Mouse (Mus musculus) olfactory bulb, adult 2 months (tissue): Measurements from ENCODE around the gene C1qc.

ENCODE experiments used
- CTCF ChIP-seq: fragments of 200-500 bp; IDR thresholded peaks from 2 replicates; pipeline ENCODE4 v1.5.1; 2012; ENCODE audit warnings: low read depth, mild to moderate bottlenecking, low read length, moderate library complexity; ENCODE audit not compliant: insufficient read depth
- POLR2A ChIP-seq: fragments of 200-500 bp; IDR thresholded peaks from 2 replicates; pipeline ENCODE4 v1.6.1; 2012; ENCODE audit warnings: mild to moderate bottlenecking, low read depth, low read length, moderate library complexity; ENCODE audit not compliant: insufficient read depth

DNA sequence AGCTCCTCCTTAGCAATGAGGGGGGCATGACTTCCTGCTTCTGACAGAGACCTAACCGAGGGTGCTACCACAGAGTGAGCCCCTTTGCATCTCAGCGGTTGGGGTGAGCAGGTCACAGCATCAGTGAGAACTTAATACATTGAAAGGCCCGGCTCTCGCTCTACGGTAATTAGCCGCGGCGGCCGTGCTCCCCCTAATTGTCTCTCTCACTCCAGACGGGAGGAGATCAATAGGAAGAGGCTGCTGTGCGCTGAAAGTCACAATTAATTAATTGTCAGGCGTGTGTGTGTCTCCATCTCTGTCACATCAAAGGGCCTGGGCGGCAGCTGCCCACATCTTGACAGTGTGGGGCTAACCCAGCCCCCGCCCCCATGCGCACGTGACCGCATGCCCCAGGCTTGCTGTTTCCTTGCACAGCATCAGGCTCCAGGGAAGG lies 18.4 kb upstream of the C1qc start:
- TF ChIP-seq CTCF (no peak), POLR2A (no peak)
